Mouse (Mus musculus): ENCODE data around the gene Ms4a2.

- TF ChIP-seq CTCF (IDR thresholded peaks at IDR 0.05) (no peak), POLR2A (IDR thresholded peaks at IDR 0.05; ENCODE audit: insufficient read depth, low read depth, low read length) (no peak), EP300 (IDR thresholded peaks at IDR 0.05; ENCODE audit: insufficient read depth, low read depth, low read length) (no peak)
Observed at GRCm38 (mm10) chr19:11649564-11649963, 26.0 kb upstream of the Ms4a2 start.
